8 mouse cellular contexts compared by ENCODE assay signal in the genomic region with DNA sequence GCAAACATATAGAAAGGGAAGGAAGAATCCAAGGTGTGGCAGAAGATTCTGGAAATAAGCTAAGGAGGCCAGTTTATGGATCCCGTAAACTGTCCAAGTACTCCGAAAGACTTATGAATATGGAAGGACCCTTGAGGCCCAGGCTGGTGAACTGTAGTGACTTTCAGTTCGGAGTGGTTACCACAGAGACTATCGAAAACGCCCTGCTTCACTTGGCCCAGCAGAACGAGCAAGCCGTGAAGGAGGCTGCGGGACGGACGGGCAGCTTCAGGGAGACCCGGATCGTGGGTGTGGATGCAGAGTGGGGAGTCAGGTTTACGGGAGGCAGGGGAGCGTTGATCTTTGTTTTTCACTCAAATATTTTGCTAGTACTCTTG. TPM values are rescaled to one million over a fixed set of nuclear protein-coding genes. Genes with fewer than 3 reads are reported as not detected.
DNase-seq lines count a peak whose midpoint lies in the region; ATAC-seq and TF ChIP-seq lines count a peak whose summit lies in the region.

No protein-coding gene starts in this region.

- no peak for ATAC-seq in heart, embryonic 13.5 days (ENCODE audit: extremely low read depth, insufficient number of reproducible peaks, low FRiP score, low TSS enrichment)

- no peak for TF ChIP-seq CTCF in MEL (IDR thresholded peaks at IDR 0.05 in 2 of 3, conservative IDR thresholded peaks at IDR 0.05 in 1 of 3; ENCODE audit: control insufficient read depth in 1 of 3, insufficient read depth in 1 of 3, low read depth in 2 of 3, low read length in 3 of 3, poor library complexity in 1 of 3, severe bottlenecking in 1 of 3)

- TF ChIP-seq POLR2A in MEL (IDR thresholded peaks at IDR 0.05; ENCODE audit: control insufficient read depth in 1 of 2, insufficient read depth in 1 of 2, low read depth in 1 of 2, low read length in 2 of 2, poor library complexity in 1 of 2), result no peak

- peaks cover 9% of the 10 kb centered on the region; the same call in 1 of the 2 replicates for H3K27me3 ChIP-seq in heart, embryonic 13.5 days (replicated peaks)
- no peaks in the 10 kb centered on the region for H3K27me3 ChIP-seq in MEL (ENCODE audit: control insufficient read depth in 1 of 2, insufficient read depth in 2 of 2, low read length in 2 of 2)
- peaks cover 43% of the 10 kb centered on the region for H3K27me3 ChIP-seq in hindbrain, embryonic 10.5 days (ENCODE audit: insufficient read depth, poor library complexity, severe bottlenecking)
- H3K27me3 ChIP-seq in midbrain, embryonic 10.5 days (ENCODE audit: low read depth, poor library complexity, severe bottlenecking), result peaks cover 43% of the 10 kb centered on the region

- peak overlapping the region; percentile 82 for H3K4me2 ChIP-seq in heart, embryonic 13.5 days

- TF ChIP-seq RAD21 in MEL (IDR thresholded peaks at IDR 0.05; ENCODE audit: low read depth, low read length), result no peak

- 52% methylated on average over 14 of the region's 14 CpGs for WGBS in heart, embryonic 13.5 days
- 58% methylated on average over 14 of the region's 14 CpGs for WGBS in hindbrain, embryonic 10.5 days
- 58% methylated on average over 14 of the region's 14 CpGs for WGBS in midbrain, embryonic 10.5 days

- H3K4me3 ChIP-seq in heart, embryonic 13.5 days, result peak overlapping the region; percentile 84
- 0 out of 4 replicates have a peak overlapping the region, but pooled peaks of 1 of the 2 experiments have one; percentile 1 for H3K4me3 ChIP-seq in MEL (ENCODE audit: control insufficient read depth in 1 of 2, insufficient read depth in 1 of 2, low read depth in 2 of 2, low read length in 2 of 2)
- H3K4me3 ChIP-seq in hindbrain, embryonic 10.5 days, result peak overlapping the region; percentile 86
- peak overlapping the region; percentile 88 for H3K4me3 ChIP-seq in midbrain, embryonic 10.5 days

- no peak for DNase-seq in heart, postnatal 25 days (ENCODE audit: low spot score)
- no peak for DNase-seq in MEL (ENCODE audit: low read depth, low spot score)
- DNase-seq in hindbrain, embryonic 10.5 days (ENCODE audit: low spot score), result no peak
- DNase-seq in midbrain, embryonic 10.5 days (ENCODE audit: low spot score), result no peak
- no peak for DNase-seq in ovary, postnatal 14 days (ENCODE audit: low spot score)
- DNase-seq in gastrocnemius, postnatal 25 days, result no peak
- no peak for DNase-seq in left cerebral cortex, postnatal 14 days (ENCODE audit: low spot score in 2 of 2)

- intact Hi-C loops in heart, postnatal 25 days (cut with DNase I), result loop anchor here (2.0 kb wide), 1 partner anchor 18 kb away; a partner anchor contains a TSS
- intact Hi-C loops in left cerebral cortex, postnatal 14 days (cut with DNase I), result no loop called here

- peaks cover 15% of the 10 kb centered on the region for H3K79me2 ChIP-seq in MEL (ENCODE audit: control insufficient read depth, insufficient read depth, low read length, poor library complexity)

- no peak for TF ChIP-seq EP300 in MEL (IDR thresholded peaks at IDR 0.05; ENCODE audit: low read depth in 1 of 2, low read length in 2 of 2)

- H3K9me3 ChIP-seq in heart, embryonic 13.5 days, result no peaks in the 10 kb centered on the region
- H3K9me3 ChIP-seq in MEL (replicated peaks; ENCODE audit: insufficient read depth, low read length), result no peaks in the 10 kb centered on the region
- H3K9me3 ChIP-seq in hindbrain, embryonic 10.5 days, result no peaks in the 10 kb centered on the region
- H3K9me3 ChIP-seq in midbrain, embryonic 10.5 days (replicated peaks), result no peaks in the 10 kb centered on the region

- peaks cover 32% of the 10 kb centered on the region for H3K4me1 ChIP-seq in heart, embryonic 13.5 days
- H3K4me1 ChIP-seq in MEL (ENCODE audit: control insufficient read depth in 1 of 2, insufficient read depth in 2 of 2, low read length in 2 of 2), result peaks cover 0 to 18% of the 10 kb centered on the region in 2 experiments; a peak in 3 of 4 replicates
- H3K4me1 ChIP-seq in hindbrain, embryonic 10.5 days (replicated peaks), result peaks cover 50% of the 10 kb centered on the region
- peaks cover 50% of the 10 kb centered on the region for H3K4me1 ChIP-seq in midbrain, embryonic 10.5 days

- no peak overlapping the region for H3K27ac ChIP-seq in heart, embryonic 13.5 days (replicated peaks)
- H3K27ac ChIP-seq in MEL (ENCODE audit: control insufficient read depth, low read depth, low read length), result no peak overlapping the region
- peak overlapping the region; percentile 81 for H3K27ac ChIP-seq in hindbrain, embryonic 10.5 days
- H3K27ac ChIP-seq in midbrain, embryonic 10.5 days (replicated peaks), result peak overlapping the region; percentile 88

- peak overlapping the region; percentile 61 for H3K9ac ChIP-seq in heart, embryonic 13.5 days
- peak overlapping the region; percentile 0; the same call in 1 of the 2 replicates for H3K9ac ChIP-seq in MEL (ENCODE audit: control insufficient read depth, low read depth, low read length, poor library complexity, severe bottlenecking)

- H3K36me3 ChIP-seq in heart, embryonic 13.5 days, result peaks cover 21% of the 10 kb centered on the region
- peaks cover 0 to 13% of the 10 kb centered on the region in 2 experiments; a peak in 2 of 4 replicates for H3K36me3 ChIP-seq in MEL (ENCODE audit: control insufficient read depth in 1 of 2, insufficient read depth in 2 of 2, low read length in 2 of 2)
- H3K36me3 ChIP-seq in hindbrain, embryonic 10.5 days, result peaks cover 16% of the 10 kb centered on the region
- peaks cover 16% of the 10 kb centered on the region for H3K36me3 ChIP-seq in midbrain, embryonic 10.5 days

TF ChIP-seq in MEL, 35 proteins besides CTCF, POLR2A, EP300 and RAD21 (continues in another document):
- TF ChIP-seq TBP (IDR thresholded peaks at IDR 0.05; ENCODE audit: low read depth, low read length) (no peak), MEF2A (IDR thresholded peaks at IDR 0.05; ENCODE audit: extremely low read depth, insufficient replicate concordance, low read depth, low read length, poor library complexity, severe bottlenecking) (no peak), MYC (IDR thresholded peaks at IDR 0.05; ENCODE audit: low read depth, low read length) (no peak)

RNA-seq across cellular contexts. Expression of a gene that starts 0.3 kb away (rescaled TPM):
- 165 and 171 TPM in 2 replicates for polyA plus RNA-seq in heart, embryonic 13.5 days (2015; fragmentation: Nextera tagmentation; extraction: Ambion mirVana)
- total RNA-seq in heart, postnatal 25 days (2021), result 10 to 100 TPM; 89.0 to 96.9 TPM
- total RNA-seq in MEL (2012; rRNA removed), result 294 and 325 TPM in 2 replicates
- 100 to 1,000 TPM in 1 of 2 experiments, not detected in 1; 120 TPM for polyA plus RNA-seq in MEL (2012; ENCODE audit: insufficient read depth in 1 of 2, insufficient read length in 2 of 2, low read depth in 1 of 2, low replicate concordance in 2 of 2, missing spikeins in 1 of 2)
- polyA plus RNA-seq in hindbrain, embryonic 10.5 days (2016; fragmentation: Nextera tagmentation; extraction: Ambion mirVana), result 227 and 244 TPM in 2 replicates
- 223 and 228 TPM in 2 replicates for polyA plus RNA-seq in midbrain, embryonic 10.5 days (2016; fragmentation: Nextera tagmentation; extraction: Ambion mirVana)
- total RNA-seq in gastrocnemius, postnatal 25 days (2021), result 10 to 100 TPM; 67.4 to 68.7 TPM
- total RNA-seq in left cerebral cortex, postnatal 14 days (2021), result 100 to 1,000 TPM in 1 of 2 experiments, 10 to 100 TPM in 1; 97.6 to 101 TPM

RNA-seq across cellular contexts. Expression of a gene that starts 0.4 kb away (rescaled TPM):
- polyA plus RNA-seq in heart, embryonic 13.5 days (2015; fragmentation: Nextera tagmentation; extraction: Ambion mirVana), result 0.48 and 0.65 TPM in 2 replicates
- under 1 TPM; 0.10 to 0.28 TPM for total RNA-seq in heart, postnatal 25 days (2021)
- total RNA-seq in MEL (2012; rRNA removed), result 2.4 TPM in 2 replicates
- under 1 TPM in 1 of 2 experiments, not detected in 1; 0.84 TPM for polyA plus RNA-seq in MEL (2012; ENCODE audit: insufficient read depth in 1 of 2, insufficient read length in 2 of 2, low read depth in 1 of 2, low replicate concordance in 2 of 2, missing spikeins in 1 of 2)
- polyA plus RNA-seq in hindbrain, embryonic 10.5 days (2016; fragmentation: Nextera tagmentation; extraction: Ambion mirVana), result 0.95 and 1.9 TPM in 2 replicates
- 1.6 and 1.8 TPM in 2 replicates for polyA plus RNA-seq in midbrain, embryonic 10.5 days (2016; fragmentation: Nextera tagmentation; extraction: Ambion mirVana)
- total RNA-seq in gastrocnemius, postnatal 25 days (2021), result under 1 TPM; 0.21 to 0.28 TPM
- under 1 TPM; 0.27 to 0.59 TPM for total RNA-seq in left cerebral cortex, postnatal 14 days (2021)

RNA-seq across cellular contexts. Expression of a gene that starts 18.8 kb away (rescaled TPM):
- 7.6 and 8.0 TPM in 2 replicates for polyA plus RNA-seq in heart, embryonic 13.5 days (2015; fragmentation: Nextera tagmentation; extraction: Ambion mirVana)
- 10 to 100 TPM in 1 of 2 experiments, 1 to 10 TPM in 1; 9.6 to 14.6 TPM for total RNA-seq in heart, postnatal 25 days (2021)
- 0.72 and 0.92 TPM in 2 replicates for total RNA-seq in MEL (2012; rRNA removed)
- polyA plus RNA-seq in MEL (2012; ENCODE audit: insufficient read depth in 1 of 2, insufficient read length in 2 of 2, low read depth in 1 of 2, low replicate concordance in 2 of 2, missing spikeins in 1 of 2), result 1 to 10 TPM in 1 of 2 experiments, not detected in 1; 3.4 TPM
- 6.7 and 7.6 TPM in 2 replicates for polyA plus RNA-seq in hindbrain, embryonic 10.5 days (2016; fragmentation: Nextera tagmentation; extraction: Ambion mirVana)
- 5.4 and 8.0 TPM in 2 replicates for polyA plus RNA-seq in midbrain, embryonic 10.5 days (2016; fragmentation: Nextera tagmentation; extraction: Ambion mirVana)
- under 1 TPM in 1 of 2 experiments, not detected in 1; 0.48 TPM for total RNA-seq in gastrocnemius, postnatal 25 days (2021)
- 1 to 10 TPM; 4.7 to 5.7 TPM for total RNA-seq in left cerebral cortex, postnatal 14 days (2021)

RNA-seq across cellular contexts. Expression of a gene that starts 22.9 kb away (rescaled TPM):
- polyA plus RNA-seq in heart, embryonic 13.5 days (2015; fragmentation: Nextera tagmentation; extraction: Ambion mirVana), result 128 and 130 TPM in 2 replicates
- 100 to 1,000 TPM in 1 of 2 experiments, 10 to 100 TPM in 1; 92.8 to 102 TPM for total RNA-seq in heart, postnatal 25 days (2021)
- total RNA-seq in MEL (2012; rRNA removed), result 167 and 181 TPM in 2 replicates
- polyA plus RNA-seq in MEL (2012; ENCODE audit: insufficient read depth in 1 of 2, insufficient read length in 2 of 2, low read depth in 1 of 2, low replicate concordance in 2 of 2, missing spikeins in 1 of 2), result 100 to 1,000 TPM in 1 of 2 experiments, not detected in 1; 122 TPM
- polyA plus RNA-seq in hindbrain, embryonic 10.5 days (2016; fragmentation: Nextera tagmentation; extraction: Ambion mirVana), result 153 and 166 TPM in 2 replicates
- polyA plus RNA-seq in midbrain, embryonic 10.5 days (2016; fragmentation: Nextera tagmentation; extraction: Ambion mirVana), result 152 and 162 TPM in 2 replicates
- total RNA-seq in gastrocnemius, postnatal 25 days (2021), result 10 to 100 TPM; 78.2 to 79.6 TPM
- total RNA-seq in left cerebral cortex, postnatal 14 days (2021), result 100 to 1,000 TPM; 198 to 207 TPM

RNA-seq across cellular contexts. Expression of a gene that starts 25.7 kb away (rescaled TPM):
- 98.8 and 111 TPM in 2 replicates for polyA plus RNA-seq in heart, embryonic 13.5 days (2015; fragmentation: Nextera tagmentation; extraction: Ambion mirVana)
- 10 to 100 TPM; 78.2 to 85.0 TPM for total RNA-seq in heart, postnatal 25 days (2021)
- 68.4 and 75.5 TPM in 2 replicates for total RNA-seq in MEL (2012; rRNA removed)
- 100 to 1,000 TPM in 1 of 2 experiments, not detected in 1; 107 TPM for polyA plus RNA-seq in MEL (2012; ENCODE audit: insufficient read depth in 1 of 2, insufficient read length in 2 of 2, low read depth in 1 of 2, low replicate concordance in 2 of 2, missing spikeins in 1 of 2)
- polyA plus RNA-seq in hindbrain, embryonic 10.5 days (2016; fragmentation: Nextera tagmentation; extraction: Ambion mirVana), result 135 TPM in 2 replicates
- 137 and 143 TPM in 2 replicates for polyA plus RNA-seq in midbrain, embryonic 10.5 days (2016; fragmentation: Nextera tagmentation; extraction: Ambion mirVana)
- total RNA-seq in gastrocnemius, postnatal 25 days (2021), result 10 to 100 TPM; 31.8 to 36.4 TPM
- 10 to 100 TPM; 74.6 to 86.7 TPM for total RNA-seq in left cerebral cortex, postnatal 14 days (2021)

Comparison
In these comparisons a context has a peak if more than half of its experiments do, and no peak if none do; other contexts are left out.
1. H3K27ac ChIP-seq: peak in hindbrain, embryonic 10.5 days (single experiment) and midbrain, embryonic 10.5 days (single experiment); none in heart, embryonic 13.5 days (single experiment) and MEL (single experiment).